Mouse (Mus musculus) erythroblast, embryonic 14.5 days (primary cell): ENCODE measurements around the gene Igf2r. TPM values are rescaled to one million over a fixed set of nuclear protein-coding genes. Genes with fewer than 3 reads are reported as not detected.

Experiments used
- H3K27me3 ChIP-seq: 2 replicates; pipeline ENCODE4 v1.6.1; 2012; ENCODE audit warnings: inconsistent platforms; ENCODE audit not compliant: control insufficient read depth
- H3K36me3 ChIP-seq: 2 replicates; pipeline ENCODE4 v1.6.1; 2012; ENCODE audit warnings: mild to moderate bottlenecking, inconsistent platforms; ENCODE audit not compliant: control insufficient read depth
- H3K4me1 ChIP-seq: 2 replicates; pipeline ENCODE4 v1.6.1; 2012; ENCODE audit warnings: inconsistent platforms; ENCODE audit not compliant: control insufficient read depth
- H3K4me3 ChIP-seq: replicated peaks from 2 replicates; pipeline ENCODE3; 2012; ENCODE audit warnings: moderate library complexity, mild to moderate bottlenecking, inconsistent platforms
- H3K9me3 ChIP-seq: 2 replicates; pipeline ENCODE4 v1.6.1; 2012; ENCODE audit warnings: low read length, inconsistent platforms, mixed read lengths; ENCODE audit not compliant: control insufficient read depth
- GATA1 ChIP-seq: IDR thresholded peaks from 2 replicates; pipeline ENCODE4 v1.6.1; 2012; ENCODE audit warnings: low read length, inconsistent platforms, mixed read lengths
- TAL1 ChIP-seq: IDR thresholded peaks from 3 replicates; pipeline ENCODE4 v1.6.1; 2012; ENCODE audit warnings: low read length, inconsistent platforms, mixed read lengths
- polyA plus RNA-seq: library from polyadenylated mRNA; stranded (reverse); fragments of >175 nt; gene quantifications from 2 replicates; pipeline ENCODE4 v1.2.3, GENCODE M21; 2012

The Igf2r gene
- polyA plus RNA-seq, 1 experiment: 0.26 TPM

- Histone ChIP-seq H3K36me3 (peaks cover 3% of the 10 kb centered on the region; the same call in 1 of the 2 replicates), H3K4me1 (peaks cover 15% of the 10 kb centered on the region), H3K4me3 (no peak overlapping the region), H3K9me3 (peaks cover 4% of the 10 kb centered on the region), H3K27me3 (no peaks in the 10 kb centered on the region)
- TF ChIP-seq GATA1: no peak
- TF ChIP-seq TAL1: no peak
Measured at GRCm38 (mm10) chr17:12790353-12791078, 21.1 kb upstream of the Igf2r start.

DNA sequence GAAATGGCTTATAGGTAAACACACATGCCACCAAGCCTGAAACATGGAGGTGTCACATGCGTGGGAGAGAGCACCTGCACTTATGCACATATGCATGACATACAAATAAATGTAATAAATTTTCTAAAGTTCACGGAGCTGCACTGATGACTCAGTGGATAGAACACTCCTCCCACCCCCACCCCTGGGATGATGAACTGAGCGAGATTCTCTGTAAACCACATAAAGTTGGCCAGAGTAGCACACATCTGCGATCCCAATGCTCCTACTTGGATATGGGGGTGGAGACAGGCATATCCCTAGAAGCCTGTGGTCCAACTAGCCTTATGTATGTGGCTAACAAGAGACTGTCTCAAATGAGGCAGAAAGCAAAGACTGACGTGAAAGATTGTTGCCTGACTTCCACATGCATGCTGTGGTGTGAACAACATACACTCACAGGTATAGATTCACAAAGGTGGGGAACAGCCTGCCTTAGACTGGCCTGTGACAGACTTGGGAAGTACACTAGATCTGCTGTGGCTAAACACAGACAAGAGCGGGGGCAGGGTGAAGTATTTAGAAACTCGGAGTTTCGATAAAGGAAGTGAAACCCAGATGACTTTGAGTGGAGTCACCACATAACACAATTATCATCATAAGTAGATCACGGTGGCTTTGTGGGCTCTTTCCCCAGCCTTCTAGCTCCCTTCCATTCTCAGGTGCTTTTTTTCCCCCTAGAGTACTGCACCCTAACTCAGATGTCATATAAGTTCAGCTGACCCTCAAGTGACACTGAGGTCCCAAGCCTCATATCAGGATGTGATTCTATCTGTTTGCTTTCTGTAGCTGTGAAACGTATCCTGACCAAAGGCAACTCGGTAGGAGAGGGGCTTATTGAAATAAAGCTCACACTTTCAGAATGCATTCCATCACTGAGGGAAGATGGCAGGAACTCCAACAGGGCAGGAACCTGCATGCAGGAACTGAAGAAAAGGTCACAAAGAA, 13.7 kb upstream of the Igf2r start:
- H3K27me3 ChIP-seq: no peaks in the 10 kb centered on the region
- H3K36me3 ChIP-seq: peaks cover 3% of the 10 kb centered on the region; the same call in 1 of the 2 replicates
- H3K9me3 ChIP-seq: peaks cover 4% of the 10 kb centered on the region
- TF ChIP-seq GATA1 (no peak), TAL1 (no peak)
- H3K4me3 ChIP-seq: no peak overlapping the region
- peaks cover 36% of the 10 kb centered on the region for H3K4me1 ChIP-seq

- H3K27me3 ChIP-seq: no peaks in the 10 kb centered on the region
- H3K9me3 ChIP-seq: no peaks in the 10 kb centered on the region
- no peaks in the 10 kb centered on the region; the same call in 1 of the 2 replicates for H3K36me3 ChIP-seq
- H3K4me3 ChIP-seq: peak overlapping the region; percentile 3
- peaks cover 36% of the 10 kb centered on the region for H3K4me1 ChIP-seq
- TF ChIP-seq GATA1: no peak
- TF ChIP-seq TAL1: no peak
Measured at GRCm38 (mm10) chr17:12781101-12781500, 11.6 kb upstream of the Igf2r start.

DNA sequence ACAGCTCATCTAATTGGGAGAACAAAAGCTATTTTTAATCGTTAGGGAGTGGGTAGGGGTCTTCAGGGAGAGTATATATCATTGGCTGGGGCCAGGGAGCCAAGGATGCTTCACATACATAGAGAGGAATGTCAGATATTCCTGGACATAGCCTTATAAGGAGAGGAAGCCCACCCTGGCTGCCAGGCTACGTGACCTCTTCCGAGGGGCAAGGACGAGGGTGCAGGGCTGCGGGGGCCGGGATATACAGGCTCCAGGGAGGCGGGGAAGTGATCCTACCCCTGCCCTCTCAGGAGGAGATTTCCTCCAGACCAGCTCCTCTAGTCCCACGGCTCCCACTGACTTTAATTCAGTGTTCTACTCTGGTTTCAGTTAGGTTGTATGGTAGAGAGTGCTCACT, 10.7 kb upstream of the Igf2r start:
- Histone ChIP-seq H3K4me1 (peaks cover 36% of the 10 kb centered on the region), H3K27me3 (no peaks in the 10 kb centered on the region), H3K36me3 (no peaks in the 10 kb centered on the region; the same call in 1 of the 2 replicates), H3K9me3 (no peaks in the 10 kb centered on the region), H3K4me3 (no peak overlapping the region)
- TF ChIP-seq GATA1 (no peak), TAL1 (no peak)

- Histone ChIP-seq H3K4me3 (no peak overlapping the region), H3K4me1 (peaks cover 36% of the 10 kb centered on the region), H3K36me3 (no peaks in the 10 kb centered on the region; the same call in 1 of the 2 replicates)
Measured at GRCm38 (mm10) chr17:12779442-12779841, 10.0 kb upstream of the Igf2r start.

DNA sequence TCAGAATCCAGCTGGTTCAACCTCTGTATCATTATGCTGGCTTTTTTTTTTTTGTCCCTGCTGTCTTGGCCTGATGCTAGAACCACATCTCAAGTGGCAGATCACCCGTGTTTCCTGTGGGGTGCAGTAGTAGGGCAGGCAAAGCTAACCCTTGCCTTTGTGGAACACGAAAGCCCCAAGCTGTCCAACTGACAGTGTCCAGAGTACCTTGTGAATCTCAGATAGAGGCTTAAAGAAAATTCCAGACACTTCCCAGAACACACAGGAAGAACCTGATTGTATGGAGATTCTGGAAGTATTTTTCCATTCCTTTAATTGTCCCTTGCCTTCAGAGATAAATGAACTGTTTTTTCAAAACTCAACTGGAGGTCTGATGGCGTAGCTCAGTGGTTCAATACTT, 4.5 kb upstream of the Igf2r start:
- TF ChIP-seq TAL1 (no peak), GATA1 (no peak)
- no peak overlapping the region for H3K4me3 ChIP-seq
- no peaks in the 10 kb centered on the region for H3K27me3 ChIP-seq
- H3K9me3 ChIP-seq: peaks cover 8% of the 10 kb centered on the region
- peaks cover 7% of the 10 kb centered on the region for H3K36me3 ChIP-seq
- H3K4me1 ChIP-seq: peaks cover 13% of the 10 kb centered on the region

More at GRCm38 (mm10) chr17:12779442-12779841, 10.0 kb upstream of the Igf2r start:
- H3K9me3 ChIP-seq: no peaks in the 10 kb centered on the region
- TF ChIP-seq GATA1 (no peak), TAL1 (no peak)
- no peaks in the 10 kb centered on the region for H3K27me3 ChIP-seq

- Histone ChIP-seq H3K36me3 (peaks cover 9% of the 10 kb centered on the region), H3K4me3 (no peak overlapping the region), H3K4me1 (peaks cover 17% of the 10 kb centered on the region), H3K9me3 (peaks cover 8% of the 10 kb centered on the region), H3K27me3 (no peaks in the 10 kb centered on the region)
- TF ChIP-seq TAL1 (no peak), GATA1 (no peak)
Measured at GRCm38 (mm10) chr17:12770500-12770899, 1.0 kb upstream of the Igf2r start.

DNA sequence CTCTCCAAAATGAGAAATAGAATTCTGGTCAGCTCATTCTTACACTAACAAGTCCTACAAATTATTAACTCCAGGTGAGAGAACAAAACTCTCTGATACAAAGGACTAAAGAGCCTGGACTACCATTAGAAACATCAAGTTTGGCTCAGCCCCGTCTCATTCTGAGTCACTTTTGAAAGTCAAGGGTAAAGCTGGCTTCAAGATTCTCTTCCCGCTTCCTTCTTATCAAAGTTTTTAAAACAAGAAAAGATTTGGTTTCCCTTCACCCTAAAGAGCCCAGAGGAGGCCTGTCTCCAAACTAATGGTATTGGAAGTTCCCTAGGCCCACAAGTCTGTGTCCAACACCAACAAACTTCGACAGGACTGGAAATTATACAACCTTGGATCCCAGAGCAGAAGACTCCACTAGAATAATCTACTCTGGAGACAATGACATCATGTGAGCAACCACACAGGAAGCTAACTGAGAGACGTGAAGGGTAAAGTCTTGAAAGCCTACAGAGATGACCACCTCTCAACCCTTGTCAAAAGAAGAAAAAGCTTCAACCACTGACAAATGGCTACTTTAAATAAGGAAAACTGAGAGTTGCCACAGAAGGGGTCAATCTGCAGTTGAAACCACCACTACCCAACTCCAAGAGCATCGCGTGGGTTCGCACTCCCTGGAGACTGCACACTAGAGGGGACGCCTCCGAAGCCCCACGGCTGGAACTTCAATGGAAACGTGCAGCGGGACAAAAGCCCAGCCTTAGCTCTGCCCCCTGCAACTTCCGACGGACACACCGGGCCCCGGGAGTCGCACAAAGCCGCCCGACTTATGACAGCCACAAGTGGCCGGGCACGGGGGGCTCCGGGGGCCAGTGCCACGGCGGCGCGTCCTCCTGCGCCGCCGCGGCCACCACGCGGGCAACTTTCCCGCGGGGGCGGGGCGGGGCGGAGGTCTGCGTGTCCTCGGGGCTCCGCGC, 767 bp downstream of the Igf2r start:
- H3K4me1 ChIP-seq: peaks cover 17% of the 10 kb centered on the region
- no peaks in the 10 kb centered on the region for H3K27me3 ChIP-seq
- H3K9me3 ChIP-seq: peaks cover 8% of the 10 kb centered on the region
- H3K4me3 ChIP-seq: peak overlapping the region; percentile 83
- TF ChIP-seq TAL1 (no peak), GATA1 (no peak)
- H3K36me3 ChIP-seq: peaks cover 12% of the 10 kb centered on the region
